Mouse (Mus musculus): Measurements from ENCODE around the gene Dnttip1. TPM values are rescaled to one million over a fixed set of nuclear protein-coding genes. Genes with fewer than 3 reads are reported as not detected.

The Dnttip1 gene
- total and polyA plus RNA-seq, 3 experiments: 20.6 to 59.9 TPM; not detected in 1

- peaks cover 24% of the 10 kb centered on the region for H3K79me2 ChIP-seq (ENCODE audit: control insufficient read depth, insufficient read depth, low read length, poor library complexity)
- peaks cover 2 to 27% of the 10 kb centered on the region in 2 experiments for H3K36me3 ChIP-seq (ENCODE audit: control insufficient read depth in 1 of 2, insufficient read depth in 2 of 2, low read length in 2 of 2)
- peak; percentile 52 for DNase-seq (ENCODE audit: low read depth, low spot score)
- H3K27me3 ChIP-seq (ENCODE audit: control insufficient read depth in 1 of 2, insufficient read depth in 2 of 2, low read length in 2 of 2): no peaks in the 10 kb centered on the region
- H3K27ac ChIP-seq (ENCODE audit: control insufficient read depth, low read depth, low read length): peak overlapping the region; percentile 83
- H3K4me1 ChIP-seq (ENCODE audit: control insufficient read depth in 1 of 2, insufficient read depth in 2 of 2, low read length in 2 of 2): peaks cover 3 to 29% of the 10 kb centered on the region in 2 experiments; a peak in 3 of 4 replicates
- H3K9ac ChIP-seq (ENCODE audit: control insufficient read depth, low read depth, low read length, poor library complexity, severe bottlenecking): peak overlapping the region; percentile 96
- no peaks in the 10 kb centered on the region for H3K9me3 ChIP-seq (replicated peaks; ENCODE audit: insufficient read depth, low read length)
- H3K4me3 ChIP-seq (ENCODE audit: control insufficient read depth in 1 of 2, insufficient read depth in 1 of 2, low read depth in 2 of 2, low read length in 2 of 2): peak overlapping the region; percentile 81 to 94
- TF ChIP-seq RAD21 (IDR thresholded peaks at IDR 0.05; ENCODE audit: low read depth, low read length) (no peak), POLR2AphosphoS5 (IDR thresholded peaks at IDR 0.05; ENCODE audit: borderline replicate concordance, low read depth, low read length) (no peak), MAFK (IDR thresholded peaks at IDR 0.05; ENCODE audit: borderline replicate concordance, low read depth, low read length) (no peak), MAX (IDR thresholded peaks at IDR 0.05; ENCODE audit: low read length) (no peak), RCOR1 (IDR thresholded peaks at IDR 0.05; ENCODE audit: low read depth, low read length) (no peak), CHD1 (IDR thresholded peaks at IDR 0.05; ENCODE audit: low read depth, low read length) (no peak), CHD2 (IDR thresholded peaks at IDR 0.05; ENCODE audit: low read length) (no peak), NELFE (IDR thresholded peaks at IDR 0.05; ENCODE audit: low read depth, low read length) (no peak), POLR2A (IDR thresholded peaks at IDR 0.05; ENCODE audit: control insufficient read depth in 1 of 2, insufficient read depth in 1 of 2, low read depth in 1 of 2, low read length in 2 of 2, poor library complexity in 1 of 2) (no peak), NRF1 (IDR thresholded peaks at IDR 0.05; ENCODE audit: insufficient read depth, low read depth, low read length, poor library complexity, severe bottlenecking) (no peak), ZC3H11A (IDR thresholded peaks at IDR 0.05; ENCODE audit: low read depth, low read length) (no peak), HCFC1 (IDR thresholded peaks at IDR 0.05; ENCODE audit: low read depth, low read length) (no peak), GATA1 (IDR thresholded peaks at IDR 0.05; ENCODE audit: low read depth, low read length) (no peak), GABPA (IDR thresholded peaks at IDR 0.05; ENCODE audit: low read depth, low read length) (no peak), USF1 (IDR thresholded peaks at IDR 0.05; ENCODE audit: low read depth, low read length) (no peak), POLR2AphosphoS2 (IDR thresholded peaks at IDR 0.05; ENCODE audit: low read length) (no peak), CTCF (IDR thresholded peaks at IDR 0.05 in 2 of 3, conservative IDR thresholded peaks at IDR 0.05 in 1 of 3; ENCODE audit: control insufficient read depth in 1 of 3, insufficient read depth in 1 of 3, low read depth in 2 of 3, low read length in 3 of 3, poor library complexity in 1 of 3, severe bottlenecking in 1 of 3) (no peak)
These were observed 25.3 kb downstream of the Dnttip1 start for GRCm38 (mm10) chr2:164771123-164771522.

GRCm38 (mm10) chr2:164773229-164773988, 27.6 kb downstream of the Dnttip1 start:
- Histone ChIP-seq H3K9me3 (replicated peaks; ENCODE audit: insufficient read depth, low read length) (no peaks in the 10 kb centered on the region), H3K79me2 (ENCODE audit: control insufficient read depth, insufficient read depth, low read length, poor library complexity) (peaks cover 24% of the 10 kb centered on the region), H3K36me3 (ENCODE audit: control insufficient read depth in 1 of 2, insufficient read depth in 2 of 2, low read length in 2 of 2) (peaks cover 2 to 27% of the 10 kb centered on the region in 2 experiments), H3K4me1 (ENCODE audit: control insufficient read depth in 1 of 2, insufficient read depth in 2 of 2, low read length in 2 of 2) (peaks cover 3 to 29% of the 10 kb centered on the region in 2 experiments; a peak in 3 of 4 replicates), H3K4me3 (ENCODE audit: control insufficient read depth in 1 of 2, insufficient read depth in 1 of 2, low read depth in 2 of 2, low read length in 2 of 2) (peak overlapping the region; percentile 31 to 34), H3K27ac (ENCODE audit: control insufficient read depth, low read depth, low read length) (peak overlapping the region; percentile 97), H3K9ac (ENCODE audit: control insufficient read depth, low read depth, low read length, poor library complexity, severe bottlenecking) (peak overlapping the region; percentile 59), H3K27me3 (ENCODE audit: control insufficient read depth in 1 of 2, insufficient read depth in 2 of 2, low read length in 2 of 2) (no peaks in the 10 kb centered on the region)
- peak; percentile 77 for DNase-seq (ENCODE audit: low read depth, low spot score)
- 0 out of 2 replicates have a peak, but pooled peaks have one; percentile 11 for TF ChIP-seq ETS1 (IDR thresholded peaks at IDR 0.05; ENCODE audit: low read depth, low read length)
- no peak for TF ChIP-seq USF1 (IDR thresholded peaks at IDR 0.05; ENCODE audit: low read depth, low read length)
- no peak for TF ChIP-seq JUND (IDR thresholded peaks at IDR 0.05; ENCODE audit: low read depth, low read length)
- TF ChIP-seq MAZ (IDR thresholded peaks at IDR 0.05; ENCODE audit: low read depth, low read length): no peak
- TF ChIP-seq MYB (IDR thresholded peaks at IDR 0.05; ENCODE audit: low read depth, low read length): peak; percentile 24; the same call in 1 of the 2 replicates
- TF ChIP-seq POLR2AphosphoS5 (IDR thresholded peaks at IDR 0.05; ENCODE audit: borderline replicate concordance, low read depth, low read length): no peak
- TF ChIP-seq RCOR1 (IDR thresholded peaks at IDR 0.05; ENCODE audit: low read depth, low read length): 0 out of 2 replicates have a peak, but pooled peaks have one; percentile 9
- no peak for TF ChIP-seq UBTF (IDR thresholded peaks at IDR 0.05; ENCODE audit: borderline replicate concordance, insufficient read depth, low read depth, low read length)
- TF ChIP-seq MEF2A (IDR thresholded peaks at IDR 0.05; ENCODE audit: extremely low read depth, insufficient replicate concordance, low read depth, low read length, poor library complexity, severe bottlenecking): no peak
- no peak for TF ChIP-seq MAX (IDR thresholded peaks at IDR 0.05; ENCODE audit: low read length)
- no peak; the same call in 1 of the 2 replicates for TF ChIP-seq ZMIZ1 (IDR thresholded peaks at IDR 0.05; ENCODE audit: low read depth, low read length)
- TF ChIP-seq SMC3 (IDR thresholded peaks at IDR 0.05; ENCODE audit: low read depth, low read length): 0 out of 2 replicates have a peak, but pooled peaks have one; percentile 5
- no peak for TF ChIP-seq ZKSCAN1 (IDR thresholded peaks at IDR 0.05; ENCODE audit: low read depth, low read length)
- TF ChIP-seq MAFK (IDR thresholded peaks at IDR 0.05; ENCODE audit: borderline replicate concordance, low read depth, low read length): no peak
- no peak for TF ChIP-seq NELFE (IDR thresholded peaks at IDR 0.05; ENCODE audit: low read depth, low read length)
- peak in 1 of 2 experiments; percentile 64; a peak in 2 of 4 replicates for TF ChIP-seq POLR2A (IDR thresholded peaks at IDR 0.05; ENCODE audit: control insufficient read depth in 1 of 2, insufficient read depth in 1 of 2, low read depth in 1 of 2, low read length in 2 of 2, poor library complexity in 1 of 2)
- peak; percentile 19; the same call in 1 of the 2 replicates for TF ChIP-seq MXI1 (IDR thresholded peaks at IDR 0.05; ENCODE audit: low read depth, low read length)
- TF ChIP-seq TAL1 (IDR thresholded peaks at IDR 0.05; ENCODE audit: low read length): no peak

All from MEL (cell line).